Mouse (Mus musculus) embryonic fibroblast, embryonic 13.5 days (primary cell): ENCODE measurements at regions not wholly inside any gene's neighbourhood (a gene's known extent, or its start where the extent isn't known, plus 50 kb on each side); places are given as distances from the start of the nearest gene placed in this dataset.

Experiments used
- H3K27ac ChIP-seq: 2 replicates; pipeline ENCODE4 v1.5.1; 2012; ENCODE audit warnings: low read length, control low read depth, inconsistent platforms; ENCODE audit not compliant: insufficient read depth
- H3K4me1 ChIP-seq: 2 replicates; pipeline ENCODE4 v1.6.1; 2011; ENCODE audit warnings: low read length; ENCODE audit not compliant: control insufficient read depth, insufficient read depth
- H3K4me3 ChIP-seq: 2 replicates; pipeline ENCODE4 v1.5.1; 2011; ENCODE audit warnings: mild to moderate bottlenecking, control low read depth, low read length; ENCODE audit not compliant: insufficient read depth
- CTCF ChIP-seq: IDR thresholded peaks from 2 replicates; pipeline ENCODE4 v1.5.1; 2011; ENCODE audit warnings: mild to moderate bottlenecking, control low read depth, low read length, moderate library complexity, borderline replicate concordance; ENCODE audit not compliant: insufficient read depth
- POLR2A ChIP-seq: IDR thresholded peaks from 2 replicates; pipeline ENCODE4 v1.6.1; 2011; ENCODE audit warnings: low read depth, mild to moderate bottlenecking, control low read depth, low read length, moderate library complexity

DNA sequence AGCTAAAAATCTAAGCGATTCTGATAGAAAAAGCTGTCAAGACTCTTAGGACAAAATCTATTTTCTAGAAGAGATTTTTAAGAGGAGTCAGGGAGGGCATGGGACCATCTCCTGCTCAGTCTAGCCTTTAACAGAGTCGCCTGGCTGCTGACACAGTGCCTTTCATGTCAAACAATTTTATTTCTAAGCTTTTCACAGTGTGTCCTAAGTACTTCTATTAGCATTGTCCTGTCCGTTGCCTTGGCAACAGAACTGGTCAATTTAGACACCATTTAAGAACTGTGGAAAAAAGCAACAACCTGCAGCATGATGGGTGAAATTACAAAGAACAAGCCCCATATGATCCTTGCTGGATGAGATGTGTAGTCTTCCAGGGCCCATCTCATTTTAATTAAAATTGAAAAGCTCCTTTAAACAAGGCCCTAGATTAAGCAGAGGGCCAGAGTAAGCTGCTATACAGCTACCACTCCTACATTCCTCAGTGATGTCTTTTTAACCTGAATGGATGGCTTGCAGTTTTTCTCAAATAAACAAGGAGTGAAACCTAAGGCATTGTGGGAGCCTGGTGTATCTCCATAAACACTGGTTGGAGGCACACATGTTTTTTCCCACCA is 133.0 kb upstream of the Nrsn1 start:
- no peak for TF ChIP-seq CTCF
- TF ChIP-seq POLR2A = no peak
- no peaks in the 10 kb centered on the region for H3K4me1 ChIP-seq
- H3K27ac ChIP-seq = no peak overlapping the region
- H3K4me3 ChIP-seq = no peak overlapping the region

- Histone ChIP-seq H3K27ac (no peak overlapping the region), H3K4me1 (no peaks in the 10 kb centered on the region), H3K4me3 (no peak overlapping the region)
- TF ChIP-seq CTCF = no peak
- TF ChIP-seq POLR2A = no peak
Observed at GRCm38 (mm10) chr13:25402691-25403090, 132.4 kb upstream of the Nrsn1 start.

GRCm38 (mm10) chr13:25401936-25402504 is 131.7 kb upstream of the Nrsn1 start:
- H3K4me3 ChIP-seq = no peak overlapping the region

DNA sequence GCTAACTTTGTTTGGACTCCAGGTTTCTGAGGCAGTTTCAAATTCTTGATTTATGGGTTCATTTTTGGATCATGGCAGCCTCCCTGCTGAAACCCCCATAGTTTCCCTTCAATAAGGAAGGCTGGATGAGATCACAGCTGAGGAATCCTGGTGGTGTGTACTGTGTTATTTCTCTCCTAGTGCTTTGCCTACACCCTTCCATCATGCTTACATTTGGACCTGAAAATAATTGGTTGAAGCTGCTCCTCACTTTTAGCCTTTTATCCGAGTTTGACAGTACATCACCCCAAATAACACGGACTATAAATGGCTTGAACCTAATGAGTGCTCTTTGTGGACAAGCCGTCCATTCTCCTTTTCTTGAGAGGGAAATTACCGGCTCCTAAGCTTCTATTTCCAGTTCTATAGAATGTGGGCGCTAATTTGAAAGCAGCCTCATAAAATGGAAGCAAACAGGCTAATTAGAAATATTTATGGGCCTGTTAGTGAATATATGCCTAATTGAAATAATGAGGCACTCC is 122.5 kb upstream of the Nrsn1 start:
- no peak for TF ChIP-seq CTCF
- no peak for TF ChIP-seq POLR2A
- Histone ChIP-seq H3K4me3 (no peak overlapping the region), H3K4me1 (no peaks in the 10 kb centered on the region), H3K27ac (no peak overlapping the region)

More at GRCm38 (mm10) chr13:25401936-25402504, 131.7 kb upstream of the Nrsn1 start:
- no peak for TF ChIP-seq CTCF
- TF ChIP-seq POLR2A = no peak
- Histone ChIP-seq H3K27ac (no peak overlapping the region), H3K4me1 (no peaks in the 10 kb centered on the region)

DNA sequence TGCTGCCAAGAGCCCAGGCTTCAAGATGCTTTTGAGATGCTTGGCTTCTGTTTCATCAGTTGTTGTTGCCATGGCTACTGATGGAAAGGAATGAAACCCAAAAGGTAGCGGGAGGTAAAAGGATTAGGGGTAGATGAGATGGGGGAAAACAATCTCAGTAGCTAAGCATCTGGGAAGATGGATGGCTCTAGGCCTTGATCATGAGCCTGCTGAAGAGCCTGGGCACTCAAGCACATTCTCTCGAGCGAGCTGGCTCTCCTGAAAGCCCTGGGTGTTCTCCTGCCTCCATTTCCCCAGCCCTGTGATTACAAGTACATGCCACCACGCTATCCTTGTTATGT is 92.3 kb upstream of the Nrsn1 start:
- H3K4me1 ChIP-seq = no peaks in the 10 kb centered on the region; the same call in 1 of the 2 replicates
- TF ChIP-seq CTCF (no peak), POLR2A (no peak)
- H3K4me3 ChIP-seq = no peak overlapping the region
- H3K27ac ChIP-seq = no peak overlapping the region

GRCm38 (mm10) chr13:25361850-25362626 is 91.7 kb upstream of the Nrsn1 start:
- Histone ChIP-seq H3K4me1 (no peaks in the 10 kb centered on the region; the same call in 1 of the 2 replicates), H3K4me3 (no peak overlapping the region), H3K27ac (no peak overlapping the region)
- TF ChIP-seq CTCF (no peak), POLR2A (no peak)

DNA sequence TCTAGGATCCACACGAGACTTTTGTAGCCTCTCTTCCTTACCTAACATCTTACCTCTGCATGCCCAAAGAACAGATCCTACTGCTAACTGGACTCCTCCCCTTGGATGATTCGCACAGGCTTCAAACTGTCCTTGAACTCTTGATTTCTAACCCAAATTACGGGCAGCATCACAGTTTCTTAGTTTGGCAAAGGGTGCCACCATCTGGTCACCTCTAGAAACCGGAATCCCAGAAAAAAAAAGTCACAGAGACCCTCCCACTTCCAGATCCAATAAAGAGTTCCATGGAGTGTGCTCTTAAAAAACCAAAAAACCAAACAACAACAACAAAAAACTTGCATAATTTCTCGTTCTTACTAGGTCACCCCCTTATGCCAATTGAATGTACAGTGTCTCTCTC is 77.3 kb upstream of the Nrsn1 start:
- TF ChIP-seq POLR2A (no peak), CTCF (no peak)
- Histone ChIP-seq H3K4me1 (no peaks in the 10 kb centered on the region), H3K27ac (no peak overlapping the region), H3K4me3 (no peak overlapping the region)

DNA sequence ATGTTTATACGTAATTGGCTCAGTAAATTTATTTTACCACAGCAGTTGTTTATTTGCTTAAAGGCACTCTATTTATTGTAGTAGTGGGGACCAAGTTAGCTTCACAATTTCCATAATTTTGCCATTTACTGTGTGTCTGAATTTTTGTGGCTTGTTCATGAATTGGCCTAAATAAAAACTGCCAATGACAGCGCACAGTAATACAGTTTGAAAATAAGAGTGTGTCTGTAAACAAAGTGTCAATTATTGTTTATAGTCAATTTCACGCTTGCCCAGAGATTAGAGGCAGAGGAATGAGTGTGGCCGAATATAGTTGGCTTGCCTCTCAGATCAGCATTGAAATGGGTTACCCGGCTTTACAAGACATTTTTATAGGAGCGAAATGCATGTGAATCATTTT is 73.0 kb upstream of the Nrsn1 start:
- H3K27ac ChIP-seq = no peak overlapping the region
- no peak overlapping the region for H3K4me3 ChIP-seq
- H3K4me1 ChIP-seq = no peaks in the 10 kb centered on the region
- no peak for TF ChIP-seq POLR2A
- TF ChIP-seq CTCF = no peak

DNA sequence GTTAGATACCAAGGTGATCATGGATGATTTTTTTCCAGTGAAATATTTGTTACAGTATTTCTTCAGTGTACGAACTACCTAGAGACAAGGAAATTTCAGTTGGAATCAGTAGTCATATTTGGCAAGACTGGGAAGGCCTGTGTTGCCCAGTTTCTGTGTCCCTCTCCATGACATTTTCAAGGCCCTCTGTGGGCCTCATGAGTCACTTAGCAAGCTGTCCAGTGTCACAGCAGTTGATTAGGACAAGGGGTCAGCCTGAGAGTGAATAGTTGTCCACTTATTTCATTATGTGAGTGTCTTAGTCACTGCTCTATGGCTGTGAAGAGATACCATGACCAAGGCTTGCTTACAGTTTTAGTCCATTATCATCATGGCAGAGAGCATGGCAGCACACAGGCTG is 71.5 kb upstream of the Nrsn1 start:
- no peak overlapping the region for H3K27ac ChIP-seq
- no peak overlapping the region for H3K4me3 ChIP-seq
- H3K4me1 ChIP-seq = no peaks in the 10 kb centered on the region
- no peak for TF ChIP-seq POLR2A
- TF ChIP-seq CTCF = no peak

DNA sequence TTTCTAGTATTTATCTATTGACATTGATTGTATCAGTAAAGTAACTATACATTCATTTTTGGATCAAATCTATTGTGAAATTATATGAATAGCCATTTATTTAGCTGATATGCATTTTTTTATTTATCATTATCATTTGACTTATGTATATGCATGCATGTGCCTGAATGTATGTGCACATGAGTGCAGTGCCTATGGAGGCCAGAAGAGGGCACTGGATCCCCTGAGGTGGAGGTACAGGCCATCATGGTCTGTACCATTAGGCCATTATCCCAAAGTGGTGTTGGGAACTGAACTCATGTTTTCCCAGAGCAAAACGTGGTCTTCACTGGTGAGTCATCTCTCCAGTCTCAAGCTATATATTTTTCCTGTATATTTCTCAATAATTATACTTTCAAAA is 63.5 kb upstream of the Nrsn1 start:
- Histone ChIP-seq H3K27ac (no peak overlapping the region), H3K4me1 (no peaks in the 10 kb centered on the region), H3K4me3 (no peak overlapping the region)
- no peak for TF ChIP-seq POLR2A
- no peak for TF ChIP-seq CTCF
